ENCODE assay signal across 8 mouse cellular contexts in genomic region chr3:84191141-84191881, GRCm38 (mm10). TPM values are rescaled to one million over a fixed set of nuclear protein-coding genes. Genes with fewer than 3 reads are reported as not detected.
DNase-seq lines count a peak whose midpoint lies in the region; ATAC-seq and TF ChIP-seq lines count a peak whose summit lies in the region.

No protein-coding gene starts in this region.

- no peaks in the 10 kb centered on the region for H3K9me3 ChIP-seq in hindbrain, embryonic 13.5 days
- no peaks in the 10 kb centered on the region for H3K9me3 ChIP-seq in liver, postnatal 0 days (ENCODE audit: low read length)

- no peaks in the 10 kb centered on the region for H3K27me3 ChIP-seq in heart, adult 2 months (ENCODE audit: control insufficient read depth, insufficient read depth, low read length)
- no peaks in the 10 kb centered on the region for H3K27me3 ChIP-seq in hindbrain, embryonic 13.5 days
- no peaks in the 10 kb centered on the region for H3K27me3 ChIP-seq in liver, postnatal 0 days (ENCODE audit: insufficient read depth, low read length)

- H3K79me2 ChIP-seq in heart, adult 2 months (replicated peaks; ENCODE audit: control insufficient read depth, insufficient read depth, low read length): no peaks in the 10 kb centered on the region

- H3K4me2 ChIP-seq in hindbrain, embryonic 13.5 days: peak overlapping the region; percentile 29
- peak overlapping the region; percentile 64; the same call in 1 of the 2 replicates for H3K4me2 ChIP-seq in liver, postnatal 0 days (ENCODE audit: low read depth, low read length)

- TF ChIP-seq CTCF in heart, adult 2 months (IDR thresholded peaks at IDR 0.05): peak; percentile 26; the same call in 1 of the 2 replicates
- no peak for TF ChIP-seq CTCF in liver, postnatal 0 days (IDR thresholded peaks at IDR 0.05; ENCODE audit: low read depth)

- H3K4me3 ChIP-seq in heart, adult 2 months: peak overlapping the region; percentile 57
- H3K4me3 ChIP-seq in hindbrain, embryonic 13.5 days: no peak overlapping the region
- no peak overlapping the region for H3K4me3 ChIP-seq in liver, postnatal 0 days (ENCODE audit: low read depth, low read length)

- no peak for TF ChIP-seq POLR2A in heart, adult 2 months (IDR thresholded peaks at IDR 0.05; ENCODE audit: insufficient read depth, low read depth, low read length)

- no peak for DNase-seq in heart, adult 2 months
- no peak for DNase-seq in heart, adult 18-20 months
- DNase-seq in embryo, embryonic 10.5 days (ENCODE audit: low spot score): peak; percentile 19
- no peak for DNase-seq in liver, postnatal 0 days
- no peak for DNase-seq in left cerebral cortex, postnatal 4 days
- DNase-seq in gastrocnemius, postnatal 4 days (ENCODE audit: low spot score in 2 of 2): no peak
- no peak for DNase-seq in adrenal gland, postnatal 4 days (ENCODE audit: low spot score in 2 of 2)

- TF ChIP-seq EP300 in heart, adult 2 months (IDR thresholded peaks at IDR 0.05; ENCODE audit: insufficient read depth, low read depth, low read length): no peak
- no peak for TF ChIP-seq EP300 in liver, postnatal 0 days (IDR thresholded peaks at IDR 0.05; ENCODE audit: low read depth)

- ATAC-seq in hindbrain, embryonic 13.5 days (ENCODE audit: low FRiP score): peak; percentile 4; the same call in 1 of the 2 replicates
- ATAC-seq in liver, postnatal 0 days: no peak

- peaks cover 1% of the 10 kb centered on the region; the same call in 1 of the 2 replicates for H3K4me1 ChIP-seq in heart, adult 2 months (ENCODE audit: control insufficient read depth, insufficient read depth, low read length)
- peaks cover 19% of the 10 kb centered on the region for H3K4me1 ChIP-seq in hindbrain, embryonic 13.5 days (replicated peaks)
- H3K4me1 ChIP-seq in liver, postnatal 0 days (ENCODE audit: insufficient read depth): 0 out of 2 replicates have a peak, but pooled peaks cover 2% of the 10 kb centered on the region

- H3K27ac ChIP-seq in heart, adult 2 months: no peak overlapping the region
- H3K27ac ChIP-seq in hindbrain, embryonic 13.5 days: 0 out of 2 replicates have a peak overlapping the region, but pooled peaks have one; percentile 19
- H3K27ac ChIP-seq in liver, postnatal 0 days (ENCODE audit: low read depth): no peak overlapping the region

- WGBS in heart, adult 2 months: 67% methylated on average over 21 of the region's 21 CpGs
- WGBS in hindbrain, embryonic 13.5 days: 47% methylated on average over 21 of the region's 21 CpGs
- WGBS in liver, postnatal 0 days (ENCODE audit: insufficient replicate concordance): 47% methylated on average over 21 of the region's 21 CpGs

- intact Hi-C loops in heart, adult 2 months (cut with DNase I): no loop called here
- intact Hi-C loops in left cerebral cortex, postnatal 4 days (cut with DNase I): no loop called here

- H3K36me3 ChIP-seq in heart, adult 2 months (ENCODE audit: control insufficient read depth, insufficient read depth, low read length): no peaks in the 10 kb centered on the region
- H3K36me3 ChIP-seq in hindbrain, embryonic 13.5 days: peaks cover 58% of the 10 kb centered on the region
- H3K36me3 ChIP-seq in liver, postnatal 0 days (replicated peaks; ENCODE audit: insufficient read depth, low read length): peaks cover 7% of the 10 kb centered on the region; the same call in 1 of the 2 replicates

- H3K9ac ChIP-seq in heart, adult 2 months (ENCODE audit: low read depth, low read length): no peak overlapping the region
- no peak overlapping the region for H3K9ac ChIP-seq in hindbrain, embryonic 13.5 days
- no peak overlapping the region for H3K9ac ChIP-seq in liver, postnatal 0 days (replicated peaks)

RNA-seq across cellular contexts. Expression of gene Gm6525, which starts 17.4 kb away (rescaled TPM):
- total RNA-seq in heart, adult 2 months (2021): not detected
- not detected in 2 replicates for polyA plus RNA-seq in heart, adult 2 months (2012; rRNA removed)
- total RNA-seq in heart, adult 18-20 months (2021): not detected
- polyA plus RNA-seq in hindbrain, embryonic 13.5 days (2015; fragmentation: Nextera tagmentation; extraction: Ambion mirVana): 2.9 and 3.3 TPM in 2 replicates
- 0.14 and 0.21 TPM in 2 replicates for polyA plus RNA-seq in liver, postnatal 0 days (2015; fragmentation: Nextera tagmentation; extraction: Ambion mirVana)
- not detected for total RNA-seq in left cerebral cortex, postnatal 4 days (2021)
- under 1 TPM; 0.36 to 0.37 TPM for total RNA-seq in gastrocnemius, postnatal 4 days (2021)
- not detected for total RNA-seq in adrenal gland, postnatal 4 days (2021)

RNA-seq across cellular contexts. Expression of gene Mnd1, which starts 35.7 kb away (rescaled TPM):
- 1 to 10 TPM; 2.0 to 3.0 TPM for total RNA-seq in heart, adult 2 months (2021)
- polyA plus RNA-seq in heart, adult 2 months (2012; rRNA removed): 0.18 and 0.35 TPM in 2 replicates
- 1 to 10 TPM; 2.7 to 2.8 TPM for total RNA-seq in heart, adult 18-20 months (2021)
- polyA plus RNA-seq in hindbrain, embryonic 13.5 days (2015; fragmentation: Nextera tagmentation; extraction: Ambion mirVana): 2.6 and 2.8 TPM in 2 replicates
- 8.3 and 9.9 TPM in 2 replicates for polyA plus RNA-seq in liver, postnatal 0 days (2015; fragmentation: Nextera tagmentation; extraction: Ambion mirVana)
- total RNA-seq in left cerebral cortex, postnatal 4 days (2021): 1 to 10 TPM; 2.7 to 2.9 TPM
- total RNA-seq in gastrocnemius, postnatal 4 days (2021): 10 to 100 TPM in 1 of 2 experiments, 1 to 10 TPM in 1; 8.3 to 11.7 TPM
- total RNA-seq in adrenal gland, postnatal 4 days (2021): 10 to 100 TPM; 18.8 to 24.0 TPM
